Mouse (Mus musculus) myocyte (in vitro differentiated cells): ENCODE data around the gene Tfe3.

Source experiments
- E2F4 ChIP-seq: IDR thresholded peaks from one replicate; pipeline ENCODE4 v1.6.1; 2011; ENCODE audit warnings: mild to moderate bottlenecking, control low read depth, moderate library complexity; ENCODE audit not compliant: insufficient read depth
- MAX ChIP-seq: IDR thresholded peaks from one replicate; pipeline ENCODE4 v1.6.1; 2011; ENCODE audit warnings: low read depth, mild to moderate bottlenecking, control low read depth
- MYOD1 ChIP-seq, 3 experiments: IDR thresholded peaks; one replicate each; pipeline ENCODE4 v1.6.1; 2011; ENCODE audit warnings: control low read depth in 2 of 3, low read depth in 2 of 3, mild to moderate bottlenecking in 2 of 3, moderate library complexity in 1 of 3; ENCODE audit not compliant: insufficient read length in 2 of 3, control insufficient read depth in 1 of 3
- POLR2A ChIP-seq: IDR thresholded peaks from one replicate; pipeline ENCODE4 v1.6.1; 2011; ENCODE audit warnings: low read depth, mild to moderate bottlenecking, control low read depth, moderate library complexity; ENCODE audit not compliant: insufficient read length
- POLR2AphosphoS2 ChIP-seq: IDR thresholded peaks from one replicate; pipeline ENCODE4 v1.6.1; 2011; ENCODE audit warnings: low read depth, control low read depth; ENCODE audit not compliant: insufficient read length
- TCF12 ChIP-seq: IDR thresholded peaks from one replicate; pipeline ENCODE4 v1.6.1; 2011; ENCODE audit warnings: mild to moderate bottlenecking, control low read depth; ENCODE audit not compliant: poor library complexity, insufficient read depth, severe bottlenecking
- TCF3 ChIP-seq: IDR thresholded peaks from one replicate; pipeline ENCODE4 v1.6.1; 2011; ENCODE audit warnings: low read depth, control low read depth; ENCODE audit not compliant: insufficient read length
- USF1 ChIP-seq: IDR thresholded peaks from one replicate; pipeline ENCODE4 v1.6.1; 2011; ENCODE audit warnings: low read depth, mild to moderate bottlenecking, control low read depth, moderate library complexity

- TF ChIP-seq POLR2A = no peak
- TF ChIP-seq USF1 = no peak
- no peak for TF ChIP-seq E2F4
- TF ChIP-seq MYOD1 (IDR thresholded peaks at IDR 0.05; ENCODE audit: control insufficient read depth in 1 of 3, insufficient read length in 2 of 3, low read depth in 2 of 3) = no peak
- TF ChIP-seq MAX = no peak
- no peak for TF ChIP-seq TCF12
- TF ChIP-seq TCF3 = no peak
- TF ChIP-seq POLR2AphosphoS2 = no peak
Observed at GRCm38 (mm10) chrX:7772766-7773165, 10.4 kb downstream of the Tfe3 start.
